In the genomic region with DNA sequence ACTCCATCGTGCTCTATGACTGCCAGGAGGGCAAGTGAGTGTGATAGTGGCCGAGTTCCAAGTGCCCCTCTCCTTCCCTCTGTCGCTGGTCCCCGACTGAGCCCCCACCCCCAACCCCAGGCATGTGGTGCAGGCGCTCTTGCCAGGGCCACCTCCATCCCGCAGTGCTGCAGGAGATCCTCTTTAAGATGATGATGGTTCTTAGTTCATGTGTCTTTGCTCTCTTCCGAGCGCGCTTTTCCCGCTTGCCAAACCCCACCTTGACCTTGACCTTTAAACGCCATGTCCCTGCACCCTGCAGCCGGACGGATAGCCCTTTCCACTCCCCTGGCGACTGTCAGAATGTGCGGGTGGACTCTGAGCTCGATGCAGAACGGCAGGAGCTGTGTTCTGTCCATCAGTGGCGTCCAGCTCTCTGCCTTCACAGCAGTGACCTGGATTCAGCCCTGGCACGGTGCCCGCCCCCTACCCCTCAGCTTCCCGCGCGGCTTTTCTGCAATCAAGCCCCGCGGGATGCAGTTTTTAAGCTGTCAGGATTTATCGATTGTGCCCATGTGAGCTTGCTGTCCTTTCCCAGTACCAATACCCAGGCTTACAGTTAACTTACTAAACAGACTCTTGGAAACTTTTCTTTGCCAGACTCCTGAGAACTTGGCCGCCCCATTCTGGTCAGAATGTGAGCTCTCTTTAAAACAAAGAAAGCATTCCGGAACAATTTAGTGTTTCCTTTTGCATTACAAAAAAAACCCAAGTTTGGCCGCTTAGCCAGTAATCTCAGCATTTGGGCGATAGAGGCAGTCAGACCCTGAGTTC, we compare ENCODE assay signal across 8 mouse cellular contexts. TPM values are rescaled to one million over a fixed set of nuclear protein-coding genes. Genes with fewer than 3 reads are reported as not detected.
DNase-seq lines count a peak whose midpoint lies in the region; ATAC-seq and TF ChIP-seq lines count a peak whose summit lies in the region.

No protein-coding gene starts in this region.

- peak; percentile 14 for ATAC-seq in Patski
- ATAC-seq in hematopoietic stem cell, adult 5-6 weeks (replicated peaks in 1 of 2; ENCODE audit: insufficient read depth in 1 of 2, low FRiP score in 2 of 2, low TSS enrichment in 1 of 2, low read depth in 1 of 2, poor library complexity in 2 of 2, severe bottlenecking in 2 of 2), result peak; percentile 12 to 22; a peak in 2 of 4 replicates
- peak; percentile 31 for ATAC-seq in lung, postnatal 0 days

- no peaks in the 10 kb centered on the region for H3K36me3 ChIP-seq in lung, postnatal 0 days (ENCODE audit: insufficient read depth, low read length)

- no peaks in the 10 kb centered on the region for H3K9me3 ChIP-seq in lung, postnatal 0 days (ENCODE audit: low read length)

- no peak for DNase-seq in Patski (ENCODE audit: low read depth, low spot score)
- peak; percentile 91 to 93 for DNase-seq in cerebellum, postnatal 10 days
- peak; percentile 53 to 66 for DNase-seq in frontal cortex, postnatal 10 days (ENCODE audit: low spot score in 2 of 2)
- DNase-seq in layer of hippocampus, postnatal 10 days (ENCODE audit: low spot score in 2 of 2), result peak; percentile 67 to 78
- DNase-seq in lung, postnatal 0 days (ENCODE audit: low spot score), result peak; percentile 60
- peak; percentile 49 for DNase-seq in ovary, postnatal 14 days (ENCODE audit: low spot score)
- peak; percentile 61 for DNase-seq in thymus, postnatal 4 days

- no peak for TF ChIP-seq CTCF in Patski (IDR thresholded peaks at IDR 0.05)
- TF ChIP-seq CTCF in lung, postnatal 0 days (IDR thresholded peaks at IDR 0.05), result no peak

- in situ Hi-C loops in Patski (cut with MboI; ENCODE audit: low pct_unique_long_range_greater_than_20kb), result no loop called here

- under 1% methylated on average over 29 of the region's 30 CpGs for WGBS in lung, postnatal 0 days

- TF ChIP-seq EP300 in lung, postnatal 0 days (IDR thresholded peaks at IDR 0.05), result no peak

- CTCF ChIA-PET in Patski (lab: Charles Lee), result interaction anchor here (0.8 to 3.6 kb wide), 9 partner anchors 10 to 305 kb away, joined by 3 to 16 read pairs (median 4); a partner anchor contains a TSS

- no peaks in the 10 kb centered on the region for H3K27me3 ChIP-seq in Patski
- H3K27me3 ChIP-seq in lung, postnatal 0 days (replicated peaks; ENCODE audit: insufficient read depth, low read length), result no peaks in the 10 kb centered on the region

- H3K4me3 ChIP-seq in lung, postnatal 0 days (ENCODE audit: low read depth, low read length), result peak overlapping the region; percentile 91

- H3K9ac ChIP-seq in lung, postnatal 0 days (replicated peaks; ENCODE audit: low read depth), result peak overlapping the region; percentile 76

- peak overlapping the region; percentile 98 for H3K27ac ChIP-seq in lung, postnatal 0 days (ENCODE audit: low read length)

- peak overlapping the region; percentile 79 for H3K4me2 ChIP-seq in lung, postnatal 0 days (replicated peaks; ENCODE audit: low read depth, low read length)

- peaks cover 11% of the 10 kb centered on the region; the same call in 1 of the 2 replicates for H3K4me1 ChIP-seq in lung, postnatal 0 days (ENCODE audit: insufficient read depth, low read depth, low read length)

- POLR2A ChIA-PET in Patski (lab: Charles Lee), result interaction anchor here (1.2 to 5.5 kb wide), 4 partner anchors 12 to 28 kb away, joined by 3 to 30 read pairs (median 5); a partner anchor contains a TSS

RNA-seq across cellular contexts. Expression of a gene that starts 0.8 kb away (rescaled TPM):
- 82.0 TPM for polyA plus RNA-seq in Patski (2021)
- total RNA-seq in hematopoietic stem cell, adult 5-6 weeks (2017), result 88.3 and 101 TPM in 2 replicates
- 100 to 1,000 TPM; 156 to 164 TPM for total RNA-seq in layer of hippocampus, postnatal 10 days (2021)
- polyA plus RNA-seq in lung, postnatal 0 days (2015; fragmentation: Nextera tagmentation; extraction: Ambion mirVana), result 11.3 and 13.2 TPM in 2 replicates

RNA-seq across cellular contexts. Expression of a gene that starts 13.6 kb away (rescaled TPM):
- 1.2 TPM for polyA plus RNA-seq in Patski (2021)
- total RNA-seq in hematopoietic stem cell, adult 5-6 weeks (2017), result 2.8 and 2.9 TPM in 2 replicates
- total RNA-seq in layer of hippocampus, postnatal 10 days (2021), result 1 to 10 TPM; 4.5 to 6.0 TPM
- polyA plus RNA-seq in lung, postnatal 0 days (2015; fragmentation: Nextera tagmentation; extraction: Ambion mirVana), result 0.67 and 0.71 TPM in 2 replicates

RNA-seq across cellular contexts. Expression of a gene that starts 28.0 kb away (rescaled TPM):
- 62.8 TPM for polyA plus RNA-seq in Patski (2021)
- total RNA-seq in hematopoietic stem cell, adult 5-6 weeks (2017), result 12.0 and 19.9 TPM in 2 replicates
- total RNA-seq in layer of hippocampus, postnatal 10 days (2021), result 10 to 100 TPM; 12.8 to 18.8 TPM
- 33.4 and 37.2 TPM in 2 replicates for polyA plus RNA-seq in lung, postnatal 0 days (2015; fragmentation: Nextera tagmentation; extraction: Ambion mirVana)

RNA-seq across cellular contexts. Expression of a gene that starts 31.4 kb away (rescaled TPM):
- 30.7 TPM for polyA plus RNA-seq in Patski (2021)
- total RNA-seq in hematopoietic stem cell, adult 5-6 weeks (2017), result 34.2 and 64.2 TPM in 2 replicates
- total RNA-seq in layer of hippocampus, postnatal 10 days (2021), result 10 to 100 TPM; 40.8 to 41.3 TPM
- 64.2 and 64.6 TPM in 2 replicates for polyA plus RNA-seq in lung, postnatal 0 days (2015; fragmentation: Nextera tagmentation; extraction: Ambion mirVana)

RNA-seq across cellular contexts. Expression of a gene that starts 50.8 kb away (rescaled TPM):
- 0.03 TPM for polyA plus RNA-seq in Patski (2021)
- total RNA-seq in hematopoietic stem cell, adult 5-6 weeks (2017), result 0.84 and 1.4 TPM in 2 replicates
- 1 to 10 TPM; 1.2 to 1.4 TPM for total RNA-seq in layer of hippocampus, postnatal 10 days (2021)
- polyA plus RNA-seq in lung, postnatal 0 days (2015; fragmentation: Nextera tagmentation; extraction: Ambion mirVana), result 0.12 and 0.15 TPM in 2 replicates
